Mouse (Mus musculus) R1 (cell line): ENCODE measurements around the gene Zfp281.

ENCODE experiments used
- DNase-seq: peaks from one replicate; pipeline ENCODE4 v3.0.0-alpha.2; 2018; ENCODE audit warnings: low read depth, low spot score

Zfp281 gene

GRCm38 (mm10) chr1:136658456-136659227, 33.9 kb downstream of the Zfp281 start:
- DNase-seq = no peak

GRCm38 (mm10) chr1:136659337-136659736, 34.6 kb downstream of the Zfp281 start:
- DNase-seq = peak; percentile 64

- no peak for DNase-seq
Observed at GRCm38 (mm10) chr1:136659917-136660316, 35.2 kb downstream of the Zfp281 start.

GRCm38 (mm10) chr1:136661511-136661910, 36.8 kb downstream of the Zfp281 start:
- DNase-seq = no peak

GRCm38 (mm10) chr1:136661939-136662563, 37.4 kb downstream of the Zfp281 start:
- no peak for DNase-seq

GRCm38 (mm10) chr1:136664921-136665582, 40.4 kb downstream of the Zfp281 start:
- no peak for DNase-seq

- DNase-seq = no peak
Observed at GRCm38 (mm10) chr1:136666513-136666912, 41.8 kb downstream of the Zfp281 start.

- DNase-seq = no peak
Observed at GRCm38 (mm10) chr1:136669926-136670325, 45.2 kb downstream of the Zfp281 start.

- peak; percentile 82 for DNase-seq
Observed at GRCm38 (mm10) chr1:136670421-136670820, 45.7 kb downstream of the Zfp281 start.

- DNase-seq = no peak
Observed at GRCm38 (mm10) chr1:136671767-136672434, 47.2 kb downstream of the Zfp281 start.

GRCm38 (mm10) chr1:136672564-136672963, 47.9 kb downstream of the Zfp281 start:
- no peak for DNase-seq

GRCm38 (mm10) chr1:136673293-136673692, 48.6 kb downstream of the Zfp281 start:
- no peak for DNase-seq

- DNase-seq = peak; percentile 99
Observed at GRCm38 (mm10) chr1:136674548-136675455, 50.1 kb downstream of the Zfp281 start.

- no peak for DNase-seq
Observed at GRCm38 (mm10) chr1:136675736-136676444, 51.2 kb downstream of the Zfp281 start.

GRCm38 (mm10) chr1:136676445-136676755, 51.7 kb downstream of the Zfp281 start:
- no peak for DNase-seq

GRCm38 (mm10) chr1:136677847-136678325, 53.2 kb downstream of the Zfp281 start:
- peak; percentile 51 for DNase-seq

GRCm38 (mm10) chr1:136678836-136679235, 54.1 kb downstream of the Zfp281 start:
- DNase-seq = peak; percentile 39
